Mouse (Mus musculus) heart, embryonic 14.5 days (tissue): ENCODE results near the gene Ccdc102a. TPM values are rescaled to one million over a fixed set of nuclear protein-coding genes. Genes with fewer than 3 reads are reported as not detected.

Source experiments
- ATAC-seq: fragments of 200-750 bp; cut with Nextera tagmentation; 2 replicates; pipeline ENCODE4 v1.8.0; 2017; ENCODE audit warnings: low read depth, moderate TSS enrichment; ENCODE audit not compliant: insufficient number of reproducible peaks, insufficient read depth, low FRiP score
- H3K27ac ChIP-seq, 2 experiments: fragments of 200-500 bp in 1 of 2; fragments of 300-500 bp in 1 of 2; sonication (generic) in 1 of 2; replicated peaks in 1 of 2; 2 replicates each; pipeline ENCODE4 v1.5.1; 2012 to 2014; ENCODE audit warnings: low read depth in 2 of 2, low read length in 2 of 2, control low read depth in 1 of 2, mild to moderate bottlenecking in 1 of 2, mixed read lengths in 1 of 2; ENCODE audit not compliant: control insufficient read depth in 1 of 2, insufficient read depth in 1 of 2
- H3K27me3 ChIP-seq: fragments of 300-500 bp; sonication (generic); 2 replicates; pipeline ENCODE4 v1.6.1; 2014; ENCODE audit warnings: mild to moderate bottlenecking, low read length, control low read depth; ENCODE audit not compliant: control insufficient read depth, insufficient read depth
- H3K36me3 ChIP-seq: fragments of 300-500 bp; sonication (generic); 2 replicates; pipeline ENCODE4 v1.6.1; 2014; ENCODE audit warnings: mild to moderate bottlenecking, control low read depth, low read length, mixed read lengths; ENCODE audit not compliant: control insufficient read depth, insufficient read depth
- H3K4me1 ChIP-seq, 2 experiments: fragments of 200-500 bp in 1 of 2; fragments of 300-500 bp in 1 of 2; sonication (generic) in 1 of 2; 2 replicates each; pipeline ENCODE4 v1.6.1; 2012 to 2014; ENCODE audit warnings: low read length in 2 of 2, control low read depth in 1 of 2, mixed read lengths in 1 of 2; ENCODE audit not compliant: control insufficient read depth in 2 of 2, insufficient read depth in 2 of 2
- H3K4me2 ChIP-seq: fragments of 300-500 bp; sonication (generic); 2 replicates; pipeline ENCODE4 v1.6.1; 2014; ENCODE audit warnings: mild to moderate bottlenecking, low read length
- H3K4me3 ChIP-seq, 2 experiments: fragments of 200-500 bp in 1 of 2; fragments of 300-500 bp in 1 of 2; sonication (generic) in 1 of 2; 2 replicates each; pipeline ENCODE4 v1.5.1; 2012 to 2014; ENCODE audit warnings: low read length in 2 of 2, mild to moderate bottlenecking in 2 of 2, control low read depth in 1 of 2, low read depth in 1 of 2, moderate library complexity in 1 of 2; ENCODE audit not compliant: control insufficient read depth in 1 of 2, insufficient read depth in 1 of 2
- H3K9ac ChIP-seq: fragments of 300-500 bp; sonication (generic); 2 replicates; pipeline ENCODE4 v1.6.1; 2014; ENCODE audit warnings: mild to moderate bottlenecking, low read length
- H3K9me3 ChIP-seq: fragments of 300-500 bp; sonication (generic); 2 replicates; pipeline ENCODE4 v1.6.1; 2016; ENCODE audit warnings: low read length, control low read depth; ENCODE audit not compliant: control insufficient read depth
- WGBS: fragments of 180-500 bp; shearing (Covaris S2); extraction: QIAGEN DNeasy Blood & Tissue Kit; methylation state at CpG from one replicate; pipeline ENCODE4 v1.1.7; 2014; 5-methylcytosine and 5-hydroxymethylcytosine counted together
- polyA plus RNA-seq: library from polyadenylated mRNA; unstranded; fragments of >200 nt; fragmentation: Nextera tagmentation; extraction: Ambion mirVana; gene quantifications from 2 replicates; pipeline ENCODE4 v1.2.1, GENCODE M21; 2014

Gene Ccdc102a
- polyA plus RNA-seq, 1 experiment from 2014 or later = 25.8 TPM

GRCm38 (mm10) chr8:94954921-94955758, 37.2 kb upstream of the Ccdc102a start:
- no peak overlapping the region; the same call in 1 of the 2 replicates for H3K9ac ChIP-seq
- H3K4me2 ChIP-seq = 0 out of 2 replicates have a peak overlapping the region, but pooled peaks have one; percentile 6
- H3K4me1 ChIP-seq = peaks cover 18 to 27% of the 10 kb centered on the region in 2 experiments
- H3K36me3 ChIP-seq = no peaks in the 10 kb centered on the region
- H3K27me3 ChIP-seq = no peaks in the 10 kb centered on the region
- H3K9me3 ChIP-seq = no peaks in the 10 kb centered on the region
- H3K4me3 ChIP-seq = no peak overlapping the region
- 23% methylated on average over 9 of the region's 9 CpGs for WGBS
- ATAC-seq = no peak
- H3K27ac ChIP-seq = peak overlapping the region; percentile 78

- Histone ChIP-seq H3K27ac (peak overlapping the region; percentile 78), H3K36me3 (no peaks in the 10 kb centered on the region), H3K9ac (no peak overlapping the region), H3K4me3 (no peak overlapping the region), H3K4me2 (peak overlapping the region; percentile 6; the same call in 1 of the 2 replicates), H3K4me1 (peaks cover 18 to 27% of the 10 kb centered on the region in 2 experiments), H3K9me3 (no peaks in the 10 kb centered on the region), H3K27me3 (no peaks in the 10 kb centered on the region)
- 38% methylated on average over 7 of the region's 7 CpGs for WGBS
- ATAC-seq = peak; percentile 77
Observed at GRCm38 (mm10) chr8:94954368-94954737, 36.5 kb upstream of the Ccdc102a start.

GRCm38 (mm10) chr8:94953624-94954367, 35.9 kb upstream of the Ccdc102a start:
- Histone ChIP-seq H3K36me3 (no peaks in the 10 kb centered on the region), H3K27me3 (no peaks in the 10 kb centered on the region), H3K9me3 (no peaks in the 10 kb centered on the region), H3K4me2 (no peak overlapping the region; the same call in 1 of the 2 replicates), H3K27ac (peak overlapping the region; percentile 72 to 78), H3K4me1 (peaks cover 18 to 27% of the 10 kb centered on the region in 2 experiments), H3K4me3 (no peak overlapping the region), H3K9ac (0 out of 2 replicates have a peak overlapping the region, but pooled peaks have one; percentile 27)
- ATAC-seq = no peak
- WGBS = 58% methylated on average over 7 of the region's 7 CpGs

- peaks cover 18 to 27% of the 10 kb centered on the region in 2 experiments for H3K4me1 ChIP-seq
- H3K9ac ChIP-seq = no peak overlapping the region
- no peak overlapping the region for H3K4me2 ChIP-seq
- no peak overlapping the region for H3K4me3 ChIP-seq
- ATAC-seq = no peak
- H3K9me3 ChIP-seq = no peaks in the 10 kb centered on the region
- 0 out of 2 replicates have a peak, but pooled peaks cover 1% of the 10 kb centered on the region for H3K27me3 ChIP-seq
- WGBS = 63% methylated on average over 5 of the region's 5 CpGs
- no peaks in the 10 kb centered on the region for H3K36me3 ChIP-seq
- H3K27ac ChIP-seq = no peak overlapping the region
Observed at GRCm38 (mm10) chr8:94952086-94952485, 34.2 kb upstream of the Ccdc102a start.

- 72% methylated on average over 5 of the region's 5 CpGs for WGBS
- ATAC-seq = no peak
Observed at GRCm38 (mm10) chr8:94950458-94950857, 32.6 kb upstream of the Ccdc102a start.

GRCm38 (mm10) chr8:94950046-94950445, 32.1 kb upstream of the Ccdc102a start:
- Histone ChIP-seq H3K27ac (no peak overlapping the region), H3K9ac (no peak overlapping the region), H3K27me3 (0 out of 2 replicates have a peak, but pooled peaks cover 4% of the 10 kb centered on the region), H3K9me3 (no peaks in the 10 kb centered on the region), H3K4me3 (no peak overlapping the region), H3K36me3 (no peaks in the 10 kb centered on the region), H3K4me1 (peaks cover 13 to 17% of the 10 kb centered on the region in 2 experiments), H3K4me2 (no peak overlapping the region)
- ATAC-seq = no peak
- 16% methylated on average over 4 of the region's 4 CpGs for WGBS

More at GRCm38 (mm10) chr8:94950458-94950857, 32.6 kb upstream of the Ccdc102a start:
- 0 out of 2 replicates have a peak, but pooled peaks cover 4% of the 10 kb centered on the region for H3K27me3 ChIP-seq
- H3K4me3 ChIP-seq = no peak overlapping the region
- no peaks in the 10 kb centered on the region for H3K36me3 ChIP-seq
- peaks cover 15 to 21% of the 10 kb centered on the region in 2 experiments for H3K4me1 ChIP-seq
- H3K4me2 ChIP-seq = no peak overlapping the region
- H3K27ac ChIP-seq = no peak overlapping the region
- no peaks in the 10 kb centered on the region for H3K9me3 ChIP-seq
- no peak overlapping the region for H3K9ac ChIP-seq

- H3K36me3 ChIP-seq = no peaks in the 10 kb centered on the region
- no peak overlapping the region for H3K4me2 ChIP-seq
- peaks cover 6% of the 10 kb centered on the region in 2 experiments for H3K4me1 ChIP-seq
- H3K4me3 ChIP-seq = no peak overlapping the region
- 81% methylated on average over 4 of the region's 4 CpGs for WGBS
- ATAC-seq = no peak
- no peak overlapping the region for H3K9ac ChIP-seq
- H3K27ac ChIP-seq = no peak overlapping the region
- H3K9me3 ChIP-seq = no peaks in the 10 kb centered on the region
- 0 out of 2 replicates have a peak, but pooled peaks cover 4% of the 10 kb centered on the region for H3K27me3 ChIP-seq
Observed at GRCm38 (mm10) chr8:94949010-94949409, 31.1 kb upstream of the Ccdc102a start.
